Mouse (Mus musculus) heart, embryonic 14.5 days (tissue): ENCODE results near the gene Eloa. TPM values are rescaled to one million over a fixed set of nuclear protein-coding genes. Genes with fewer than 3 reads are reported as not detected.

ENCODE experiments used
- ATAC-seq: fragments of 200-750 bp; cut with Nextera tagmentation; 2 replicates; pipeline ENCODE4 v1.8.0; 2017; ENCODE audit warnings: low read depth, moderate TSS enrichment; ENCODE audit not compliant: insufficient number of reproducible peaks, insufficient read depth, low FRiP score
- H3K27ac ChIP-seq, 2 experiments: fragments of 200-500 bp in 1 of 2; fragments of 300-500 bp in 1 of 2; sonication (generic) in 1 of 2; replicated peaks in 1 of 2; 2 replicates each; pipeline ENCODE4 v1.5.1; 2012 to 2014; ENCODE audit warnings: low read depth in 2 of 2, low read length in 2 of 2, control low read depth in 1 of 2, mild to moderate bottlenecking in 1 of 2, mixed read lengths in 1 of 2; ENCODE audit not compliant: control insufficient read depth in 1 of 2, insufficient read depth in 1 of 2
- H3K27me3 ChIP-seq: fragments of 300-500 bp; sonication (generic); 2 replicates; pipeline ENCODE4 v1.6.1; 2014; ENCODE audit warnings: mild to moderate bottlenecking, low read length, control low read depth; ENCODE audit not compliant: control insufficient read depth, insufficient read depth
- H3K36me3 ChIP-seq: fragments of 300-500 bp; sonication (generic); 2 replicates; pipeline ENCODE4 v1.6.1; 2014; ENCODE audit warnings: mild to moderate bottlenecking, control low read depth, low read length, mixed read lengths; ENCODE audit not compliant: control insufficient read depth, insufficient read depth
- H3K4me1 ChIP-seq, 2 experiments: fragments of 200-500 bp in 1 of 2; fragments of 300-500 bp in 1 of 2; sonication (generic) in 1 of 2; 2 replicates each; pipeline ENCODE4 v1.6.1; 2012 to 2014; ENCODE audit warnings: low read length in 2 of 2, control low read depth in 1 of 2, mixed read lengths in 1 of 2; ENCODE audit not compliant: control insufficient read depth in 2 of 2, insufficient read depth in 2 of 2
- H3K4me2 ChIP-seq: fragments of 300-500 bp; sonication (generic); 2 replicates; pipeline ENCODE4 v1.6.1; 2014; ENCODE audit warnings: mild to moderate bottlenecking, low read length
- H3K4me3 ChIP-seq, 2 experiments: fragments of 200-500 bp in 1 of 2; fragments of 300-500 bp in 1 of 2; sonication (generic) in 1 of 2; 2 replicates each; pipeline ENCODE4 v1.5.1; 2012 to 2014; ENCODE audit warnings: low read length in 2 of 2, mild to moderate bottlenecking in 2 of 2, control low read depth in 1 of 2, low read depth in 1 of 2, moderate library complexity in 1 of 2; ENCODE audit not compliant: control insufficient read depth in 1 of 2, insufficient read depth in 1 of 2
- H3K9ac ChIP-seq: fragments of 300-500 bp; sonication (generic); 2 replicates; pipeline ENCODE4 v1.6.1; 2014; ENCODE audit warnings: mild to moderate bottlenecking, low read length
- H3K9me3 ChIP-seq: fragments of 300-500 bp; sonication (generic); 2 replicates; pipeline ENCODE4 v1.6.1; 2016; ENCODE audit warnings: low read length, control low read depth; ENCODE audit not compliant: control insufficient read depth
- WGBS: fragments of 180-500 bp; shearing (Covaris S2); extraction: QIAGEN DNeasy Blood & Tissue Kit; methylation state at CpG from one replicate; pipeline ENCODE4 v1.1.7; 2014; 5-methylcytosine and 5-hydroxymethylcytosine counted together
- polyA plus RNA-seq: library from polyadenylated mRNA; unstranded; fragments of >200 nt; fragmentation: Nextera tagmentation; extraction: Ambion mirVana; gene quantifications from 2 replicates; pipeline ENCODE4 v1.2.1, GENCODE M21; 2014

The Eloa gene
- polyA plus RNA-seq, 1 experiment from 2014 or later: 34.3 TPM

- no peak for ATAC-seq
- Histone ChIP-seq H3K4me3 (no peak overlapping the region), H3K36me3 (no peaks in the 10 kb centered on the region), H3K9me3 (peaks cover 7% of the 10 kb centered on the region; the same call in 1 of the 2 replicates), H3K4me2 (no peak overlapping the region), H3K9ac (no peak overlapping the region), H3K27ac (no peak overlapping the region), H3K4me1 (no peaks in the 10 kb centered on the region), H3K27me3 (no peaks in the 10 kb centered on the region)
- 91% methylated on average over 6 of the region's 6 CpGs for WGBS
Measured at GRCm38 (mm10) chr4:135993941-135994340, 27.6 kb downstream of the Eloa start.

GRCm38 (mm10) chr4:135987714-135988113, 33.8 kb downstream of the Eloa start:
- Histone ChIP-seq H3K4me3 (peak overlapping the region in 1 of 2 experiments; percentile 99; a peak in 3 of 4 replicates), H3K9me3 (no peaks in the 10 kb centered on the region), H3K27me3 (no peaks in the 10 kb centered on the region), H3K9ac (peak overlapping the region; percentile 98), H3K36me3 (peaks cover 28% of the 10 kb centered on the region), H3K27ac (peak overlapping the region; percentile 63 to 90; a peak in 3 of 4 replicates), H3K4me2 (peak overlapping the region; percentile 91), H3K4me1 (peaks cover 5 to 10% of the 10 kb centered on the region in 2 experiments)
- no peak for ATAC-seq
- WGBS: 72% methylated on average over 9 of the region's 9 CpGs

- Histone ChIP-seq H3K9ac (peak within 1 kb of the TSS; percentile 98), H3K9me3 (no peaks in the 10 kb centered on the region), H3K4me2 (peak within 1 kb of the TSS; percentile 91), H3K4me3 (peak within 1 kb of the TSS; percentile 87 to 99), H3K27ac (peak within 1 kb of the TSS; percentile 63 to 90), H3K36me3 (peaks cover 31% of the 10 kb centered on the region), H3K4me1 (peaks cover 5 to 10% of the 10 kb centered on the region in 2 experiments), H3K27me3 (no peaks in the 10 kb centered on the region)
- under 1% methylated on average over 81 of the region's 81 CpGs for WGBS
- peak; percentile 90 for ATAC-seq
Measured at GRCm38 (mm10) chr4:135986943-135987710, 34.4 kb downstream of the Eloa start, which contains the start of gene Pithd1. TSS of gene Pithd1 (minus strand) at chr4:135987264.

- no peak for ATAC-seq
- 8% methylated on average over 23 of the region's 23 CpGs for WGBS
Measured at GRCm38 (mm10) chr4:135986301-135986942, 35.1 kb downstream of the Eloa start.

GRCm38 (mm10) chr4:135985769-135986168, 35.8 kb downstream of the Eloa start:
- peak overlapping the region in 1 of 2 experiments; percentile 99; a peak in 3 of 4 replicates for H3K4me3 ChIP-seq
- peaks cover 40% of the 10 kb centered on the region for H3K36me3 ChIP-seq
- peak overlapping the region; percentile 98 for H3K9ac ChIP-seq
- no peaks in the 10 kb centered on the region for H3K27me3 ChIP-seq
- no peak overlapping the region for H3K27ac ChIP-seq
- ATAC-seq: no peak
- H3K4me2 ChIP-seq: peak overlapping the region; percentile 91
- 85% methylated on average over 7 of the region's 7 CpGs for WGBS
- peaks cover 5 to 10% of the 10 kb centered on the region in 2 experiments for H3K4me1 ChIP-seq
- no peaks in the 10 kb centered on the region for H3K9me3 ChIP-seq

More at GRCm38 (mm10) chr4:135986301-135986942, 35.1 kb downstream of the Eloa start:
- peak overlapping the region; percentile 91 for H3K4me2 ChIP-seq
- H3K36me3 ChIP-seq: peaks cover 34% of the 10 kb centered on the region
- no peaks in the 10 kb centered on the region for H3K27me3 ChIP-seq
- peak overlapping the region; percentile 98 for H3K9ac ChIP-seq
- no peaks in the 10 kb centered on the region for H3K9me3 ChIP-seq
- H3K27ac ChIP-seq: peak overlapping the region in 1 of 2 experiments; percentile 63; a peak in 2 of 4 replicates
- H3K4me1 ChIP-seq: peaks cover 5 to 10% of the 10 kb centered on the region in 2 experiments
- H3K4me3 ChIP-seq: peak overlapping the region; percentile 87 to 99

GRCm38 (mm10) chr4:135985193-135985592, 36.4 kb downstream of the Eloa start:
- Histone ChIP-seq H3K9ac (no peak overlapping the region), H3K4me2 (no peak overlapping the region), H3K27ac (no peak overlapping the region), H3K27me3 (no peaks in the 10 kb centered on the region), H3K36me3 (peaks cover 43% of the 10 kb centered on the region), H3K4me1 (peaks cover 5 to 10% of the 10 kb centered on the region in 2 experiments), H3K9me3 (no peaks in the 10 kb centered on the region), H3K4me3 (no peak overlapping the region)
- 80% methylated on average over 5 of the region's 5 CpGs for WGBS
- no peak for ATAC-seq

GRCm38 (mm10) chr4:135984556-135984955, 37.0 kb downstream of the Eloa start:
- Histone ChIP-seq H3K27ac (no peak overlapping the region), H3K27me3 (no peaks in the 10 kb centered on the region), H3K4me1 (peaks cover 5 to 10% of the 10 kb centered on the region in 2 experiments), H3K4me3 (no peak overlapping the region), H3K9me3 (no peaks in the 10 kb centered on the region), H3K4me2 (no peak overlapping the region), H3K36me3 (peaks cover 43% of the 10 kb centered on the region), H3K9ac (no peak overlapping the region)
- ATAC-seq: no peak
- WGBS: 75% methylated on average over 5 of the region's 5 CpGs
